Mouse (Mus musculus): ENCODE results near the gene Lamtor3. TPM values are rescaled to one million over a fixed set of nuclear protein-coding genes. Genes with fewer than 3 reads are reported as not detected.
A peak's percentile ranks its signal among the peaks of the same experiment; 100 is the strongest.

The Lamtor3 gene
- polyA plus RNA-seq, 1 experiment from 2014 or later: 91.8 TPM

- Histone ChIP-seq H3K4me3 (no peak overlapping the region), H3K36me3 (no peaks in the 10 kb centered on the region), H3K4me1 (peaks cover 19% of the 10 kb centered on the region), H3K27me3 (ENCODE audit: low read depth, poor library complexity, severe bottlenecking) (0 out of 2 replicates have a peak, but pooled peaks cover 6% of the 10 kb centered on the region), H3K27ac (replicated peaks) (no peak overlapping the region), H3K9me3 (replicated peaks) (no peaks in the 10 kb centered on the region)
- WGBS: 96% methylated on average over 7 of the region's 7 CpGs
- DNase-seq (ENCODE audit: low spot score): no peak
These were observed 54.7 kb downstream of the Lamtor3 start for GRCm38 (mm10) chr3:137972989-137973388.

GRCm38 (mm10) chr3:137974306-137974705, 56.0 kb downstream of the Lamtor3 start:
- no peak overlapping the region for H3K27ac ChIP-seq (replicated peaks)
- no peak overlapping the region for H3K4me3 ChIP-seq
- H3K36me3 ChIP-seq: no peaks in the 10 kb centered on the region
- H3K4me1 ChIP-seq: peaks cover 19% of the 10 kb centered on the region
- H3K27me3 ChIP-seq (ENCODE audit: low read depth, poor library complexity, severe bottlenecking): 0 out of 2 replicates have a peak, but pooled peaks cover 10% of the 10 kb centered on the region
- no peaks in the 10 kb centered on the region for H3K9me3 ChIP-seq (replicated peaks)
- no peak for DNase-seq (ENCODE audit: low spot score)
- WGBS: 87% methylated on average over 8 of the region's 8 CpGs

GRCm38 (mm10) chr3:137975435-137975834, 57.1 kb downstream of the Lamtor3 start:
- no peaks in the 10 kb centered on the region for H3K36me3 ChIP-seq
- DNase-seq (ENCODE audit: low spot score): no peak
- H3K27me3 ChIP-seq (ENCODE audit: low read depth, poor library complexity, severe bottlenecking): peaks cover 14% of the 10 kb centered on the region; the same call in 1 of the 2 replicates
- 83% methylated on average over 7 of the region's 7 CpGs for WGBS
- H3K27ac ChIP-seq (replicated peaks): no peak overlapping the region
- H3K9me3 ChIP-seq (replicated peaks): no peaks in the 10 kb centered on the region
- H3K4me3 ChIP-seq: no peak overlapping the region
- peaks cover 17% of the 10 kb centered on the region for H3K4me1 ChIP-seq

GRCm38 (mm10) chr3:137975856-137976423, 57.6 kb downstream of the Lamtor3 start:
- Histone ChIP-seq H3K4me1 (peaks cover 22% of the 10 kb centered on the region), H3K4me3 (no peak overlapping the region), H3K27ac (replicated peaks) (no peak overlapping the region), H3K36me3 (no peaks in the 10 kb centered on the region), H3K9me3 (replicated peaks) (no peaks in the 10 kb centered on the region), H3K27me3 (ENCODE audit: low read depth, poor library complexity, severe bottlenecking) (peaks cover 16% of the 10 kb centered on the region; the same call in 1 of the 2 replicates)
- WGBS: 91% methylated on average over 17 of the region's 17 CpGs
- DNase-seq (ENCODE audit: low spot score): no peak

GRCm38 (mm10) chr3:137976943-137977628, 58.8 kb downstream of the Lamtor3 start:
- WGBS: 23% methylated on average over 9 of the region's 9 CpGs
- H3K36me3 ChIP-seq: no peaks in the 10 kb centered on the region
- H3K4me3 ChIP-seq: no peak overlapping the region
- peaks cover 30% of the 10 kb centered on the region for H3K4me1 ChIP-seq
- H3K9me3 ChIP-seq (replicated peaks): no peaks in the 10 kb centered on the region
- peaks cover 16% of the 10 kb centered on the region; the same call in 1 of the 2 replicates for H3K27me3 ChIP-seq (ENCODE audit: low read depth, poor library complexity, severe bottlenecking)
- peak overlapping the region; percentile 74 for H3K27ac ChIP-seq (replicated peaks)
- peak; percentile 61 for DNase-seq (ENCODE audit: low spot score)

GRCm38 (mm10) chr3:137977629-137978041, 59.3 kb downstream of the Lamtor3 start:
- WGBS: 16% methylated on average over 6 of the region's 6 CpGs
- no peak overlapping the region for H3K4me3 ChIP-seq
- no peaks in the 10 kb centered on the region for H3K9me3 ChIP-seq (replicated peaks)
- H3K36me3 ChIP-seq: no peaks in the 10 kb centered on the region
- peak overlapping the region; percentile 74 for H3K27ac ChIP-seq (replicated peaks)
- peaks cover 16% of the 10 kb centered on the region; the same call in 1 of the 2 replicates for H3K27me3 ChIP-seq (ENCODE audit: low read depth, poor library complexity, severe bottlenecking)
- DNase-seq (ENCODE audit: low spot score): no peak
- peaks cover 30% of the 10 kb centered on the region for H3K4me1 ChIP-seq

- H3K27me3 ChIP-seq (ENCODE audit: low read depth, poor library complexity, severe bottlenecking): peaks cover 16% of the 10 kb centered on the region; the same call in 1 of the 2 replicates
- H3K27ac ChIP-seq (replicated peaks): no peak overlapping the region
- WGBS: 46% methylated on average over 5 of the region's 5 CpGs
These were observed 59.9 kb downstream of the Lamtor3 start for GRCm38 (mm10) chr3:137978233-137978632.

More at GRCm38 (mm10) chr3:137978233-137978632, 59.9 kb downstream of the Lamtor3 start:
- peaks cover 30% of the 10 kb centered on the region for H3K4me1 ChIP-seq
- no peak for DNase-seq (ENCODE audit: low spot score)
- no peak overlapping the region for H3K4me3 ChIP-seq
- no peaks in the 10 kb centered on the region for H3K36me3 ChIP-seq
- H3K9me3 ChIP-seq (replicated peaks): no peaks in the 10 kb centered on the region

Other genes with a start within 250 kb of the Lamtor3 start
- not detected in 2 replicates for gene Gm21962, start 247.0 kb upstream of the Lamtor3 start, polyA plus RNA-seq (2016; fragmentation: Nextera tagmentation; extraction: Ambion mirVana)
- 3,193 and 3,605 TPM in 2 replicates for gene H2afz, start 54.0 kb upstream of the Lamtor3 start, polyA plus RNA-seq (2016; fragmentation: Nextera tagmentation; extraction: Ambion mirVana)
- 4.8 and 7.0 TPM in 2 replicates for gene Dnajb14, start 50.8 kb upstream of the Lamtor3 start, polyA plus RNA-seq (2016; fragmentation: Nextera tagmentation; extraction: Ambion mirVana)
- 2.3 and 2.9 TPM in 2 replicates for gene Dapp1, start 63.0 kb downstream of the Lamtor3 start, polyA plus RNA-seq (2016; fragmentation: Nextera tagmentation; extraction: Ambion mirVana)
- 0.01 TPM in 1 of 2 replicates, not detected in the other for gene 1110002E22Rik, start 146.5 kb downstream of the Lamtor3 start, polyA plus RNA-seq (2016; fragmentation: Nextera tagmentation; extraction: Ambion mirVana)
- not detected in 2 replicates for gene Gm5105, start 148.9 kb downstream of the Lamtor3 start, polyA plus RNA-seq (2016; fragmentation: Nextera tagmentation; extraction: Ambion mirVana)
- gene Trmt10a, start 224.9 kb downstream of the Lamtor3 start, polyA plus RNA-seq (2016; fragmentation: Nextera tagmentation; extraction: Ambion mirVana): 17.8 and 19.5 TPM in 2 replicates
- 11.3 and 12.5 TPM in 2 replicates for gene Mttp, start 226.5 kb downstream of the Lamtor3 start, polyA plus RNA-seq (2016; fragmentation: Nextera tagmentation; extraction: Ambion mirVana)